Mouse (Mus musculus): ENCODE results near the gene Fam208b. TPM values are rescaled to one million over a fixed set of nuclear protein-coding genes. Genes with fewer than 3 reads are reported as not detected.
A peak's percentile ranks its signal among the peaks of the same experiment; 100 is the strongest.

Gene Fam208b
- polyA plus RNA-seq, 1 experiment from 2014 or later, result 11.4 TPM

GRCm38 (mm10) chr13:3633895-3634811 lies 23.2 kb upstream of the Fam208b start, which contains the start of gene Asb13:
TSS of gene Asb13 (plus strand) at chr13:3634032.
- peak; percentile 96 for ATAC-seq (ENCODE audit: insufficient read depth, low FRiP score, low read depth)
- Histone ChIP-seq H3K9me3 (no peaks in the 10 kb centered on the region), H3K27ac (no peak within 1 kb of the TSS; the same call in 1 of the 2 replicates), H3K4me3 (replicated peaks) (peak within 1 kb of the TSS; percentile 70), H3K4me2 (peak within 1 kb of the TSS; percentile 86), H3K36me3 (no peaks in the 10 kb centered on the region), H3K9ac (peak within 1 kb of the TSS; percentile 71), H3K4me1 (no peaks in the 10 kb centered on the region), H3K27me3 (replicated peaks) (no peaks in the 10 kb centered on the region)
- under 1% methylated on average over 47 of the region's 47 CpGs for WGBS

GRCm38 (mm10) chr13:3633131-3633530 lies 22.2 kb upstream of the Fam208b start:
- Histone ChIP-seq H3K9me3 (no peaks in the 10 kb centered on the region), H3K4me3 (replicated peaks) (no peak overlapping the region; the same call in 1 of the 2 replicates), H3K4me1 (no peaks in the 10 kb centered on the region), H3K4me2 (no peak overlapping the region), H3K9ac (no peak overlapping the region), H3K27ac (no peak overlapping the region), H3K36me3 (no peaks in the 10 kb centered on the region), H3K27me3 (replicated peaks) (no peaks in the 10 kb centered on the region)
- 39% methylated on average over 6 of the region's 6 CpGs for WGBS
- no peak for ATAC-seq (ENCODE audit: insufficient read depth, low FRiP score, low read depth)

- H3K9me3 ChIP-seq, result no peaks in the 10 kb centered on the region
- H3K4me1 ChIP-seq, result no peaks in the 10 kb centered on the region
- no peak overlapping the region for H3K27ac ChIP-seq
- no peaks in the 10 kb centered on the region for H3K27me3 ChIP-seq (replicated peaks)
- no peak overlapping the region for H3K4me2 ChIP-seq
- WGBS, result 83% methylated on average over 9 of the region's 9 CpGs
- no peaks in the 10 kb centered on the region for H3K36me3 ChIP-seq
- H3K4me3 ChIP-seq (replicated peaks), result no peak overlapping the region
- no peak overlapping the region for H3K9ac ChIP-seq
- ATAC-seq (ENCODE audit: insufficient read depth, low FRiP score, low read depth), result no peak
These were observed 21.6 kb upstream of the Fam208b start for GRCm38 (mm10) chr13:3632551-3632950.

- Histone ChIP-seq H3K27ac (no peak overlapping the region), H3K9ac (no peak overlapping the region), H3K4me2 (no peak overlapping the region), H3K4me3 (replicated peaks) (no peak overlapping the region), H3K27me3 (replicated peaks) (no peaks in the 10 kb centered on the region), H3K36me3 (no peaks in the 10 kb centered on the region), H3K9me3 (no peaks in the 10 kb centered on the region), H3K4me1 (no peaks in the 10 kb centered on the region)
- ATAC-seq (ENCODE audit: insufficient read depth, low FRiP score, low read depth), result no peak
- WGBS, result 8% methylated on average over 3 of the region's 3 CpGs
These were observed 17.2 kb upstream of the Fam208b start for GRCm38 (mm10) chr13:3628102-3628501.

- H3K4me2 ChIP-seq, result no peak overlapping the region
- no peaks in the 10 kb centered on the region for H3K27me3 ChIP-seq (replicated peaks)
- H3K9ac ChIP-seq, result no peak overlapping the region
- 49% methylated on average over 3 of the region's 3 CpGs for WGBS
- H3K4me3 ChIP-seq (replicated peaks), result no peak overlapping the region
- ATAC-seq (ENCODE audit: insufficient read depth, low FRiP score, low read depth), result no peak
- H3K4me1 ChIP-seq, result no peaks in the 10 kb centered on the region
- H3K27ac ChIP-seq, result no peak overlapping the region
- H3K36me3 ChIP-seq, result no peaks in the 10 kb centered on the region
- H3K9me3 ChIP-seq, result no peaks in the 10 kb centered on the region
These were observed 16.2 kb upstream of the Fam208b start for GRCm38 (mm10) chr13:3627139-3627538.

GRCm38 (mm10) chr13:3610118-3610794 lies 652 bp downstream of the Fam208b start:
- Histone ChIP-seq H3K36me3 (no peaks in the 10 kb centered on the region), H3K9ac (peak overlapping the region; percentile 78), H3K27me3 (replicated peaks) (no peaks in the 10 kb centered on the region), H3K27ac (peak overlapping the region; percentile 94), H3K9me3 (no peaks in the 10 kb centered on the region), H3K4me2 (peak overlapping the region; percentile 75), H3K4me3 (replicated peaks) (peak overlapping the region; percentile 99), H3K4me1 (no peaks in the 10 kb centered on the region)
- under 1% methylated on average over 49 of the region's 50 CpGs for WGBS
- peak; percentile 8; the same call in 1 of the 2 replicates for ATAC-seq (ENCODE audit: insufficient read depth, low FRiP score, low read depth)

- H3K27me3 ChIP-seq (replicated peaks), result no peaks in the 10 kb centered on the region
- H3K4me3 ChIP-seq (replicated peaks), result peak overlapping the region; percentile 99
- H3K9me3 ChIP-seq, result no peaks in the 10 kb centered on the region
- peak overlapping the region; percentile 94; the same call in 1 of the 2 replicates for H3K27ac ChIP-seq
- H3K4me2 ChIP-seq, result peak overlapping the region; percentile 75
- H3K9ac ChIP-seq, result peak overlapping the region; percentile 78; the same call in 1 of the 2 replicates
- ATAC-seq (ENCODE audit: insufficient read depth, low FRiP score, low read depth), result no peak
- WGBS, result 17% methylated on average over 8 of the region's 8 CpGs
- no peaks in the 10 kb centered on the region for H3K36me3 ChIP-seq
- H3K4me1 ChIP-seq, result no peaks in the 10 kb centered on the region
These were observed 1.2 kb downstream of the Fam208b start for GRCm38 (mm10) chr13:3609780-3610117.

GRCm38 (mm10) chr13:3596232-3596631 lies 14.7 kb downstream of the Fam208b start:
- H3K9ac ChIP-seq, result no peak overlapping the region
- no peaks in the 10 kb centered on the region for H3K4me1 ChIP-seq
- no peak for ATAC-seq (ENCODE audit: insufficient read depth, low FRiP score, low read depth)
- 91% methylated on average over 6 of the region's 6 CpGs for WGBS
- no peaks in the 10 kb centered on the region for H3K27me3 ChIP-seq (replicated peaks)
- no peak overlapping the region for H3K27ac ChIP-seq
- no peaks in the 10 kb centered on the region for H3K9me3 ChIP-seq
- H3K4me3 ChIP-seq (replicated peaks), result no peak overlapping the region
- H3K36me3 ChIP-seq, result peaks cover 7% of the 10 kb centered on the region; the same call in 1 of the 2 replicates
- H3K4me2 ChIP-seq, result no peak overlapping the region

GRCm38 (mm10) chr13:3594311-3594710 lies 16.6 kb downstream of the Fam208b start:
- H3K4me1 ChIP-seq, result no peaks in the 10 kb centered on the region
- 97% methylated on average over 1 of the region's 1 CpGs for WGBS
- no peak overlapping the region for H3K4me3 ChIP-seq (replicated peaks)
- H3K9me3 ChIP-seq, result no peaks in the 10 kb centered on the region
- no peaks in the 10 kb centered on the region for H3K27me3 ChIP-seq (replicated peaks)
- H3K36me3 ChIP-seq, result peaks cover 15% of the 10 kb centered on the region
- no peak overlapping the region for H3K4me2 ChIP-seq
- H3K9ac ChIP-seq, result no peak overlapping the region
- no peak overlapping the region for H3K27ac ChIP-seq
- no peak for ATAC-seq (ENCODE audit: insufficient read depth, low FRiP score, low read depth)

- peaks cover 22% of the 10 kb centered on the region for H3K36me3 ChIP-seq
- no peak overlapping the region for H3K9ac ChIP-seq
- no peak overlapping the region for H3K27ac ChIP-seq
- H3K9me3 ChIP-seq, result no peaks in the 10 kb centered on the region
- H3K4me1 ChIP-seq, result no peaks in the 10 kb centered on the region
- WGBS, result 86% methylated on average over 3 of the region's 3 CpGs
- H3K4me3 ChIP-seq (replicated peaks), result no peak overlapping the region
- no peaks in the 10 kb centered on the region for H3K27me3 ChIP-seq (replicated peaks)
- no peak for ATAC-seq (ENCODE audit: insufficient read depth, low FRiP score, low read depth)
- no peak overlapping the region for H3K4me2 ChIP-seq
These were observed 20.1 kb downstream of the Fam208b start for GRCm38 (mm10) chr13:3590789-3591188.

- WGBS, result 67% methylated on average over 2 of the region's 2 CpGs
- no peak for ATAC-seq (ENCODE audit: insufficient read depth, low FRiP score, low read depth)
These were observed 47.0 kb downstream of the Fam208b start for GRCm38 (mm10) chr13:3563953-3564352.

GRCm38 (mm10) chr13:3563130-3563529 lies 47.8 kb downstream of the Fam208b start:
- Histone ChIP-seq H3K27ac (no peak overlapping the region), H3K36me3 (peaks cover 39% of the 10 kb centered on the region), H3K9me3 (no peaks in the 10 kb centered on the region), H3K4me2 (no peak overlapping the region), H3K9ac (no peak overlapping the region), H3K27me3 (replicated peaks) (no peaks in the 10 kb centered on the region), H3K4me3 (replicated peaks) (no peak overlapping the region), H3K4me1 (no peaks in the 10 kb centered on the region)
- 87% methylated on average over 1 of the region's 1 CpGs for WGBS
- ATAC-seq (ENCODE audit: insufficient read depth, low FRiP score, low read depth), result no peak

More at GRCm38 (mm10) chr13:3563953-3564352, 47.0 kb downstream of the Fam208b start:
- Histone ChIP-seq H3K9me3 (no peaks in the 10 kb centered on the region), H3K9ac (no peak overlapping the region), H3K4me1 (no peaks in the 10 kb centered on the region), H3K27me3 (replicated peaks) (no peaks in the 10 kb centered on the region), H3K4me3 (replicated peaks) (no peak overlapping the region), H3K27ac (no peak overlapping the region), H3K36me3 (peaks cover 38% of the 10 kb centered on the region), H3K4me2 (no peak overlapping the region)
